Mouse (Mus musculus) liver, embryonic 15.5 days (tissue): ENCODE results near the gene Samm50. TPM values are rescaled to one million over a fixed set of nuclear protein-coding genes. Genes with fewer than 3 reads are reported as not detected.

Experiments
- ATAC-seq: fragments of 200-750 bp; cut with Nextera tagmentation; 2 replicates; pipeline ENCODE4 v1.8.0; 2017; ENCODE audit warnings: moderate number of reproducible peaks, mild to moderate bottlenecking, moderate library complexity; ENCODE audit not compliant: insufficient read depth
- H3K27ac ChIP-seq: fragments of 300-500 bp; sonication (generic); replicated peaks from 2 replicates; pipeline ENCODE4 v1.5.1; 2015; ENCODE audit warnings: mild to moderate bottlenecking, inconsistent platforms
- H3K27me3 ChIP-seq: fragments of 300-500 bp; sonication (generic); 2 replicates; pipeline ENCODE4 v1.6.1; 2015; ENCODE audit warnings: mild to moderate bottlenecking, inconsistent platforms
- H3K36me3 ChIP-seq: fragments of 300-500 bp; sonication (generic); replicated peaks from 2 replicates; pipeline ENCODE4 v1.6.1; 2015; ENCODE audit warnings: moderate library complexity, mild to moderate bottlenecking, inconsistent platforms
- H3K4me1 ChIP-seq: fragments of 300-500 bp; sonication (generic); replicated peaks from 2 replicates; pipeline ENCODE4 v1.6.1; 2015; ENCODE audit warnings: inconsistent platforms
- H3K4me2 ChIP-seq: fragments of 300-500 bp; sonication (generic); 2 replicates; pipeline ENCODE4 v1.6.1; 2015; ENCODE audit warnings: moderate library complexity, mild to moderate bottlenecking, inconsistent platforms
- H3K4me3 ChIP-seq: fragments of 300-500 bp; sonication (generic); replicated peaks from 2 replicates; pipeline ENCODE4 v1.5.1; 2015; ENCODE audit warnings: mild to moderate bottlenecking, inconsistent platforms
- H3K9ac ChIP-seq: fragments of 300-500 bp; sonication (generic); 2 replicates; pipeline ENCODE4 v1.6.1; 2015; ENCODE audit warnings: moderate library complexity, mild to moderate bottlenecking, inconsistent platforms
- H3K9me3 ChIP-seq: fragments of 300-500 bp; sonication (generic); replicated peaks from 2 replicates; pipeline ENCODE4 v1.6.1; 2016; ENCODE audit warnings: inconsistent platforms
- WGBS: fragments of 180-500 bp; shearing (Covaris S2); methylation state at CpG from one replicate; pipeline ENCODE4 v1.1.7; 2015; ENCODE audit warnings: mixed read lengths; ENCODE audit not compliant: insufficient replicate concordance; 5-methylcytosine and 5-hydroxymethylcytosine counted together
- microRNA-seq: library from miRNA; unstranded; fragments of <30 nt; microRNA quantifications from one replicate; pipeline ENCODE4, GENCODE M21; 2016
- polyA plus RNA-seq: library from polyadenylated mRNA; unstranded; fragments of >200 nt; fragmentation: Nextera tagmentation; extraction: Ambion mirVana; gene quantifications from 2 replicates; pipeline ENCODE4 v1.2.1, GENCODE M21; 2015

Samm50 gene
- polyA plus RNA-seq, 1 experiment from 2014 or later = 71.0 TPM

DNA sequence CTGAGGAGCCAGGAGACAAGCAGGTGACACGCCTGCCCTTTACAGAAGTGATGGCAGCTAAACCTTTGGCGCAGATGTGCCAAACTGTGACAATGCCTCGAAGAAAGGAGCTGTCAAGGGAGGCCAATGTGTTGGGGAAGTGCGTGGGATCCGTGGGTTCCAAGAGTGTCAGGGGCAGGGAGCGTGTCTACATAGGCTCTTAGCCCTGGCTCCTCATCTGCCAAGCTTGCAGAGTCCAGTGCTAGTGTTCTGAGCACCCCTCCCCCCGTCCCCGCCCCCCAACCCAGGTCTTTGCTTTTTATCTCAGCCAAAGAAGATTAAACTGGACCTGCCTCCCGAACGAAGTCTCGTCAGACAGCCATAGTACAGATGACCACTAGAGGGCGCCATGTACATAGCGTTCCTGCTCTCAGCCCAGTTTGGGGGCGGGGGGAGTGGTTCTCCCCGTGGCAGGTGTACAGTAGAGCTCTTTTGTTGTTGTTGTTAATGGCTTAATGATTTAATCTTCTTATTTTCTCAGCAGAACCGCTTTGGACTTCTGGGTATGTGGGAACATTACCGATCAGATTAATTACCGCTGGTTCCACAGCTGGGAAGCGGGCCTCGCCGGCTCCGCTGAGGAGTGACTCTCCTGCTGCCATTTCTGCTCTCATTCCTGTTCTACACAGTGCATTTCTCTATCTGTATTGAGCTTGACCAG, 68.2 kb downstream of the Samm50 start:
- Histone ChIP-seq H3K9ac (no peak overlapping the region), H3K27ac (no peak overlapping the region), H3K9me3 (no peaks in the 10 kb centered on the region), H3K4me1 (peaks cover 33% of the 10 kb centered on the region), H3K4me2 (no peak overlapping the region), H3K36me3 (no peaks in the 10 kb centered on the region), H3K27me3 (no peaks in the 10 kb centered on the region), H3K4me3 (no peak overlapping the region)
- WGBS = 33% methylated on average over 22 of the region's 22 CpGs
- ATAC-seq = no peak

DNA sequence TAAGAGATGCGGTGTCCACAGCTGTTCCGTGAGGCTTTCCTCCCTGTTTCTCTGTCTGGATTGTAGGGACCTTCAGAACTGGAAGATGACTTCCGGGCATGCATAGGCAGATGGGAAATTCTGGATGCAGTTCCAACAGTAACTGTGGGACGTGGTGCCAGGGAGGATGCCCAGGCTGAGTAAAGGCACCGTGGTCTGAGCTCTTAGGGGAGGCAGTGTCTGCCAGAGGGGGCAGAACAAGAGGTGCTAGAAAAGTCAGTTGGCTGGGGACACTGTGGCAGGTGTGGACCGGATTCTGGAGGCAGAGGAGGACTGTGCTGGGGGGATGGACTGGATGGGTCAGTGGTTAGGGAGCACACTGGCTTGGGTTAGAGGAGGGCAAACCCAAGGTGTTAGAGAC, 70.6 kb downstream of the Samm50 start:
- no peak for ATAC-seq
- H3K4me3 ChIP-seq = no peak overlapping the region
- WGBS = 79% methylated on average over 6 of the region's 6 CpGs
- peaks cover 14% of the 10 kb centered on the region; the same call in 1 of the 2 replicates for H3K4me1 ChIP-seq
- no peak overlapping the region for H3K9ac ChIP-seq
- no peaks in the 10 kb centered on the region for H3K36me3 ChIP-seq
- H3K4me2 ChIP-seq = no peak overlapping the region
- no peaks in the 10 kb centered on the region for H3K9me3 ChIP-seq
- H3K27ac ChIP-seq = no peak overlapping the region
- no peaks in the 10 kb centered on the region for H3K27me3 ChIP-seq

DNA sequence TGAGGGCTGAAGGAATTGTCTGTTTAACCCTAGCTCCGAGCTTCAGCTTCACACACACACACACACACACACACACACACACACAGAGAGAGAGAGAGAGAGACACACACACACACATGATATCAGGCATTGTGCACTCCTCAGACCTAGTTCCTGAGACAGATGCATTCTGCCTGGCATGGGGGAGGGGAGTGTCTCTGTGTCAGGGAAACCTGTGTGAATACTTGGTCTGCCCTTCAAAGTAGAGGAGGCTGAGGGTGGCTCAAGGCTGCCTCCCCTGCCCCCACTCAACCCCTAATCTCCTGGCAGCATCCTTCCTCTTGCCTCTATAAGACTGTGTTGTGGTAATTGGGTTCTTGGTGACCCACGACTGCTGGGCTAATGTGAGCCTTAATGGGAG, 71.5 kb downstream of the Samm50 start:
- peaks cover 14% of the 10 kb centered on the region; the same call in 1 of the 2 replicates for H3K4me1 ChIP-seq
- no peak overlapping the region for H3K9ac ChIP-seq
- no peak overlapping the region for H3K4me2 ChIP-seq
- no peaks in the 10 kb centered on the region for H3K27me3 ChIP-seq
- no peaks in the 10 kb centered on the region for H3K9me3 ChIP-seq
- WGBS = 18% methylated on average over 2 of the region's 2 CpGs
- no peaks in the 10 kb centered on the region for H3K36me3 ChIP-seq
- H3K4me3 ChIP-seq = no peak overlapping the region
- no peak overlapping the region for H3K27ac ChIP-seq
- no peak for ATAC-seq

DNA sequence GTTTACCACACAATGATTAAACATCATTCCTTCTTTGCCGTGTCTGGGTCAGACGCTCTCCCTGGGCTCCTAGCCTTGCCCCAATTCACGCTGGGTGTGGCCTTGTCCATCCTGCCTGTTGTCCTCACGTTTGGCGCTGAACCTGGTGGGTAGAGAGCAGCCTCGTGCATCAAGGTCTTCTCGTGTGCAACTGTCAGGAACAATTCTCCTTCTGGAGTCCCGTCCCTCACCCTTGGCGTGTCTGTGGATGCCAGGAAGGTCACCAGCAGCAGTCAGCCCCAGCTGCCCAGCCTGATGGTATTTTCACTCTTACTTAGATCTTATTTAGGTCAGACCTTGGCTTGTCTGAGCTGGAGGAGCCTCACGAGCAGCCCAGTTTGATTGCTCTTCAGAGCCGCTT, 73.1 kb downstream of the Samm50 start:
- H3K9ac ChIP-seq = no peak overlapping the region
- H3K9me3 ChIP-seq = no peaks in the 10 kb centered on the region
- WGBS = 70% methylated on average over 11 of the region's 11 CpGs
- ATAC-seq = no peak
- peaks cover 10% of the 10 kb centered on the region; the same call in 1 of the 2 replicates for H3K4me1 ChIP-seq
- H3K36me3 ChIP-seq = no peaks in the 10 kb centered on the region
- H3K27ac ChIP-seq = no peak overlapping the region
- no peak overlapping the region for H3K4me2 ChIP-seq
- no peak overlapping the region for H3K4me3 ChIP-seq
- no peaks in the 10 kb centered on the region for H3K27me3 ChIP-seq

DNA sequence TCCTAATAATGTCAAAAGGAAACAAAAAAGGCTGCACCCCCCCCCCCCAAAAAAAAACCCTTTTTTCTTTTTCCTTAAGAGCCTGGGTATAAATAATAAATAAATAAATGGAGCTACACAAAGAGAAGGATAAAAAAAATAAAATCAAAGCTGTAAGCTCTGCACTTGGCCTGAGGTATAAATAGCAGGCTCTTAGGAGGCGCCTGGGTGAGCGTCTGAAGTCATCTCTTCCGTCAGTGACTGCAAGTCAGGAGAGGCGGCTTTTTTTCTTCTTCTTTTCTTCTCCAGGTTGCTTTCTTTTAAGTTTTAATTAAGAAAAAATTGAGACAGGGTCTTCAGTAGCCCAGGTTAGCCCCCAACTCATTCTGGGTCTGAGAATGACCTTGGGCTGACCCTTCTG, 74.2 kb downstream of the Samm50 start:
- Histone ChIP-seq H3K9ac (no peak overlapping the region), H3K27ac (no peak overlapping the region), H3K9me3 (no peaks in the 10 kb centered on the region), H3K36me3 (no peaks in the 10 kb centered on the region), H3K4me2 (no peak overlapping the region), H3K27me3 (no peaks in the 10 kb centered on the region), H3K4me3 (no peak overlapping the region), H3K4me1 (peaks cover 5% of the 10 kb centered on the region; the same call in 1 of the 2 replicates)
- WGBS = 67% methylated on average over 4 of the region's 4 CpGs
- no peak for ATAC-seq

Small RNA genes within 50 kb of the gene (microRNA-seq; reads per million reads assigned to microRNA genes)
- gene Mir6392 = not detected

Other genes with a start within 250 kb of the Samm50 start
- not detected in 2 replicates for gene Efcab6, start 126.9 kb upstream of the Samm50 start, polyA plus RNA-seq
- 0.06 and 0.08 TPM in 2 replicates for gene Sult4a1, start 86.5 kb upstream of the Samm50 start, polyA plus RNA-seq
- 0.12 TPM in 1 of 2 replicates, not detected in the other for gene Pnpla5, start 69.1 kb upstream of the Samm50 start, polyA plus RNA-seq
- 2.6 and 3.7 TPM in 2 replicates for gene Pnpla3, start 24.4 kb upstream of the Samm50 start, polyA plus RNA-seq
- 5.3 and 6.1 TPM in 2 replicates for gene Parvb, start 39.8 kb downstream of the Samm50 start, polyA plus RNA-seq
- 13.1 and 13.8 TPM in 2 replicates for gene Parvg, start 131.8 kb downstream of the Samm50 start, polyA plus RNA-seq